Mouse (Mus musculus) cerebellum, adult 2 months (tissue): ENCODE measurements around the gene Ppm1h. TPM values are rescaled to one million over a fixed set of nuclear protein-coding genes. Genes with fewer than 3 reads are reported as not detected.

Experiments used
- DNase-seq, 2 experiments: peaks; one replicate each; pipeline ENCODE4 v3.0.0; 2021
- H3K27ac ChIP-seq: fragments of 200-500 bp; 2 replicates; pipeline ENCODE4 v1.5.1; 2012; ENCODE audit warnings: low read length, control low read depth, inconsistent platforms; ENCODE audit not compliant: insufficient read depth
- H3K27me3 ChIP-seq: fragments of 200-500 bp; 2 replicates; pipeline ENCODE4 v1.6.1; 2012; ENCODE audit warnings: inconsistent platforms, mild to moderate bottlenecking, low read length, moderate library complexity; ENCODE audit not compliant: control insufficient read depth, insufficient read depth
- H3K4me1 ChIP-seq: fragments of 200-500 bp; 2 replicates; pipeline ENCODE4 v1.6.1; 2011; ENCODE audit warnings: low read length; ENCODE audit not compliant: control insufficient read depth, insufficient read depth
- H3K4me3 ChIP-seq: fragments of 200-500 bp; replicated peaks from 2 replicates; pipeline ENCODE3; 2011; ENCODE audit warnings: mild to moderate bottlenecking, low read depth, low read length, control low read depth; ENCODE audit not compliant: insufficient read depth
- CTCF ChIP-seq: fragments of 200-500 bp; IDR thresholded peaks from 2 replicates; pipeline ENCODE4 v1.5.1; 2011; ENCODE audit warnings: low read depth, mild to moderate bottlenecking, control low read depth, low read length, moderate library complexity, borderline replicate concordance; ENCODE audit not compliant: insufficient read depth
- POLR2A ChIP-seq: fragments of 200-500 bp; IDR thresholded peaks from 2 replicates; pipeline ENCODE4 v1.6.1; 2011; ENCODE audit warnings: low read length, control low read depth, borderline replicate concordance; ENCODE audit not compliant: insufficient read depth
- WGBS: fragments of 180-500 bp; shearing (Covaris S2); methylation state at CpG from one replicate; pipeline ENCODE4 v1.1.7; 2018; 5-methylcytosine and 5-hydroxymethylcytosine counted together
- polyA plus RNA-seq: library from polyadenylated mRNA; depleted of rRNA; stranded (reverse); fragments of >200 nt; gene quantifications from 2 replicates; pipeline ENCODE4 v1.2.3, GENCODE M21; 2012

Gene Ppm1h
- polyA plus RNA-seq, 1 experiment = 30.4 TPM

GRCm38 (mm10) chr10:122890682-122891350 is 212.3 kb downstream of the Ppm1h start:
- TF ChIP-seq POLR2A (no peak), CTCF (no peak)
- no peaks in the 10 kb centered on the region for H3K27me3 ChIP-seq
- no peak overlapping the region for H3K27ac ChIP-seq
- H3K4me1 ChIP-seq = peaks cover 23% of the 10 kb centered on the region
- H3K4me3 ChIP-seq = no peak overlapping the region
- 41% methylated on average over 14 of the region's 14 CpGs for WGBS
- no peak for DNase-seq

- Histone ChIP-seq H3K27ac (no peak overlapping the region), H3K27me3 (no peaks in the 10 kb centered on the region), H3K4me1 (peaks cover 21% of the 10 kb centered on the region), H3K4me3 (no peak overlapping the region)
- no peak for TF ChIP-seq POLR2A
- no peak for TF ChIP-seq CTCF
- DNase-seq = no peak
- WGBS = 72% methylated on average over 6 of the region's 6 CpGs
These were observed 212.9 kb downstream of the Ppm1h start for GRCm38 (mm10) chr10:122891461-122891860.

- Histone ChIP-seq H3K4me1 (peaks cover 15% of the 10 kb centered on the region), H3K27ac (peak overlapping the region; percentile 70), H3K4me3 (no peak overlapping the region), H3K27me3 (no peaks in the 10 kb centered on the region)
- 3% methylated on average over 12 of the region's 12 CpGs for WGBS
- peak; percentile 78 to 87 for DNase-seq
- TF ChIP-seq POLR2A (no peak), CTCF (no peak)
These were observed 216.1 kb downstream of the Ppm1h start for GRCm38 (mm10) chr10:122894555-122895069.

DNA sequence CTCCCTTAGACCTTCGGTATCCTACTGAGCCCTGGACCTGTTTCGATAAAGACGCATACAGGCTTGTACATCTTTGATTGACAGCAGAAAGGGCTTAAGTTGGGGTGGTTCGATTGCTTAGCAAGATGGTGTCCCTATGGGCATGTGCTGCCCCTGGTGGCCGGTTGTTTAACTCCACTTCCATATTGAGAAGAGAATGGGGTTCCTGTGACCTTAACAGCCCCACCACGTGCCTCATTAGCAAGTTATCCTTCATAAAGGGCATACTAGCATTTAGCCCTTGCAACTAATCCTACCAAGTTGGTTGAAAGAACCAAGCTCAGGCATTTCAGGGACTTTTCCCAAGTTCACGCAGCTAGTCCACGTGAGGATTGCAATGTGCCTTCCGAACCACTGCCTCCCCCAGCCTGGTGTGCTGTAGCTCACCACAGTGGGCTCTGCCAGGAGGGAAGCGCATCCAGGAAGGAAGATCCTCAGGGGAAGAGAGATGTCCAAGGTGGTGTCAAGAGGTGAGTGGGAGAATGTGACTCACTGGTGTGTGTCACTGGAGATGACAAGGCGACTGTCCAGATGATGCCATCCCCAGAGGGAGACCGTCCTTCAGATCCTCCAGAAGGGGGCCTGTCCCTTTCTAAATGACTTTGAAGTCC is 216.7 kb downstream of the Ppm1h start:
- WGBS = 52% methylated on average over 12 of the region's 12 CpGs
- Histone ChIP-seq H3K27ac (peak overlapping the region; percentile 70), H3K27me3 (no peaks in the 10 kb centered on the region), H3K4me1 (peaks cover 19% of the 10 kb centered on the region), H3K4me3 (no peak overlapping the region)
- TF ChIP-seq CTCF = peak; percentile 67
- no peak for TF ChIP-seq POLR2A
- DNase-seq = peak; percentile 63

- 46% methylated on average over 7 of the region's 7 CpGs for WGBS
- Histone ChIP-seq H3K27me3 (no peaks in the 10 kb centered on the region), H3K4me1 (peaks cover 16% of the 10 kb centered on the region), H3K4me3 (no peak overlapping the region), H3K27ac (no peak overlapping the region)
- TF ChIP-seq POLR2A = no peak
- no peak for TF ChIP-seq CTCF
- DNase-seq = no peak
These were observed 221.4 kb downstream of the Ppm1h start for GRCm38 (mm10) chr10:122899971-122900370.

- no peak for DNase-seq
- no peak overlapping the region for H3K27ac ChIP-seq
- no peak overlapping the region for H3K4me3 ChIP-seq
- H3K4me1 ChIP-seq = peaks cover 11% of the 10 kb centered on the region
- H3K27me3 ChIP-seq = no peaks in the 10 kb centered on the region
- TF ChIP-seq POLR2A (no peak), CTCF (no peak)
- 90% methylated on average over 1 of the region's 1 CpGs for WGBS
These were observed 221.9 kb downstream of the Ppm1h start for GRCm38 (mm10) chr10:122900466-122900865.

- no peak overlapping the region for H3K4me3 ChIP-seq
- WGBS = 39% methylated on average over 5 of the region's 5 CpGs
- peaks cover 10% of the 10 kb centered on the region for H3K4me1 ChIP-seq
- no peak overlapping the region for H3K27ac ChIP-seq
- no peaks in the 10 kb centered on the region for H3K27me3 ChIP-seq
- TF ChIP-seq POLR2A = no peak
- TF ChIP-seq CTCF = no peak
- peak; percentile 47 to 56 for DNase-seq
These were observed 222.8 kb downstream of the Ppm1h start for GRCm38 (mm10) chr10:122901379-122901778.

DNA sequence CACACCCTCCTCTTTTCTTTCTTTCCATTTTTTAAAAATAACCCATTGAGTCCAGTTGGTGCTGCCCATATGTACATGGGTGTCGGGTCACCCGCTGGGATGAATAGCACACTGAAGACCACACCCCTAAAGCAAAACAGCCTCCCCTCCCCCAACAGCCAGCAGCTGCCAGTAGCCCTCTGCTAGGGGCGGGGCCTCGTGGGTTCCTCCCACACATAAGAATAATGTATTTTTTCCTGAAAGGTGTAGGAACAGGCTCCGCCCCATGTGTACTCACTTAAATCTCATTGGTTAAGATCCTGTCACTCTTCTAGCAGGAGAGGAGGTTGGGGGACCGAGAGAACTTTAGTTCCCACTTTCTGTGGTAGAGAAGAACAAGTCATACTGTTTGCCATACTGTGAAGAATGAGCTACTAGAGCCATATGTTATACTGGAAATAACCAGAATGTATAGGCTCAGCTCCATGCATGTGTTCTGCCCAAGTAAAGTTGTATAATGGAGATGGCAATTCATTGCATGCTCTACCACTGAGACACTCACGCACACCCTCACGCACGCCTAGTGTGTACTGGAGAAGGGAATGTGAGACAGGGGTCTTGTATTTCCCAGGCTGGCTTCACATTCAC is 231.0 kb downstream of the Ppm1h start:
- no peak overlapping the region for H3K27ac ChIP-seq
- no peaks in the 10 kb centered on the region for H3K27me3 ChIP-seq
- 93% methylated on average over 9 of the region's 9 CpGs for WGBS
- TF ChIP-seq CTCF (no peak), POLR2A (no peak)
- H3K4me1 ChIP-seq = peaks cover 4% of the 10 kb centered on the region; the same call in 1 of the 2 replicates
- no peak overlapping the region for H3K4me3 ChIP-seq
- no peak for DNase-seq
